Mouse (Mus musculus) heart, embryonic 11.5 days (tissue): ENCODE measurements around the gene Slc22a17. TPM values are rescaled to one million over a fixed set of nuclear protein-coding genes. Genes with fewer than 3 reads are reported as not detected.
A peak's percentile ranks its signal among the peaks of the same experiment; 100 is the strongest.

Experiments
- ATAC-seq: fragments of 200-750 bp; cut with Nextera tagmentation; replicated peaks from 2 replicates; pipeline ENCODE4 v1.8.0; 2017; ENCODE audit warnings: moderate library complexity; ENCODE audit not compliant: insufficient number of reproducible peaks, low FRiP score, low TSS enrichment
- H3K27ac ChIP-seq: fragments of 300-500 bp; sonication (generic); 2 replicates; pipeline ENCODE4 v1.5.1; 2014; ENCODE audit warnings: mild to moderate bottlenecking, low read depth, low read length
- H3K27me3 ChIP-seq: fragments of 300-500 bp; sonication (generic); 2 replicates; pipeline ENCODE4 v1.6.1; 2014; ENCODE audit warnings: mild to moderate bottlenecking, low read length, mixed read lengths; ENCODE audit not compliant: control insufficient read depth, insufficient read depth
- H3K36me3 ChIP-seq: fragments of 300-500 bp; sonication (generic); 2 replicates; pipeline ENCODE4 v1.6.1; 2014; ENCODE audit warnings: mild to moderate bottlenecking, low read length, moderate library complexity, mixed read lengths; ENCODE audit not compliant: control insufficient read depth, insufficient read depth
- H3K4me1 ChIP-seq: fragments of 300-500 bp; sonication (generic); 2 replicates; pipeline ENCODE4 v1.6.1; 2014; ENCODE audit warnings: low read length; ENCODE audit not compliant: control insufficient read depth, insufficient read depth
- H3K4me2 ChIP-seq: fragments of 300-500 bp; sonication (generic); 2 replicates; pipeline ENCODE4 v1.6.1; 2014; ENCODE audit warnings: mild to moderate bottlenecking, moderate library complexity
- H3K4me3 ChIP-seq: fragments of 300-500 bp; sonication (generic); 2 replicates; pipeline ENCODE4 v1.5.1; 2014; ENCODE audit warnings: low read depth, low read length
- H3K9ac ChIP-seq: fragments of 300-500 bp; sonication (generic); 2 replicates; pipeline ENCODE4 v1.6.1; 2014; ENCODE audit warnings: mild to moderate bottlenecking, low read depth, low read length, moderate library complexity
- H3K9me3 ChIP-seq: fragments of 300-500 bp; sonication (generic); replicated peaks from 2 replicates; pipeline ENCODE4 v1.6.1; 2016; ENCODE audit warnings: low read length; ENCODE audit not compliant: control insufficient read depth
- WGBS: fragments of 180-500 bp; shearing (Covaris S2); extraction: QIAGEN DNeasy Blood & Tissue Kit; methylation state at CpG from one replicate; pipeline ENCODE4 v1.1.7; 2014; ENCODE audit not compliant: insufficient replicate concordance; 5-methylcytosine and 5-hydroxymethylcytosine counted together
- polyA plus RNA-seq: library from polyadenylated mRNA; unstranded; fragments of >200 nt; fragmentation: Nextera tagmentation; extraction: Ambion mirVana; gene quantifications from 2 replicates; pipeline ENCODE4 v1.2.1, GENCODE M21; 2014

Slc22a17 gene
- polyA plus RNA-seq, 1 experiment from 2014 or later: 26.0 TPM

GRCm38 (mm10) chr14:54903641-54904040 lies 9.3 kb downstream of the Slc22a17 start:
- H3K4me3 ChIP-seq: no peak overlapping the region
- H3K4me2 ChIP-seq: no peak overlapping the region
- H3K9me3 ChIP-seq: no peaks in the 10 kb centered on the region
- H3K27me3 ChIP-seq: peaks cover 2% of the 10 kb centered on the region; the same call in 1 of the 2 replicates
- 89% methylated on average over 4 of the region's 4 CpGs for WGBS
- H3K9ac ChIP-seq: no peak overlapping the region
- peaks cover 3% of the 10 kb centered on the region; the same call in 1 of the 2 replicates for H3K4me1 ChIP-seq
- H3K27ac ChIP-seq: no peak overlapping the region
- no peak for ATAC-seq
- peaks cover 12% of the 10 kb centered on the region for H3K36me3 ChIP-seq

GRCm38 (mm10) chr14:54900383-54900782 lies 12.5 kb downstream of the Slc22a17 start:
- Histone ChIP-seq H3K9me3 (no peaks in the 10 kb centered on the region), H3K4me2 (no peak overlapping the region), H3K4me3 (no peak overlapping the region), H3K4me1 (peaks cover 22% of the 10 kb centered on the region), H3K36me3 (peaks cover 18% of the 10 kb centered on the region), H3K27ac (no peak overlapping the region), H3K9ac (no peak overlapping the region), H3K27me3 (no peaks in the 10 kb centered on the region)
- ATAC-seq: no peak; the same call in 1 of the 2 replicates
- 0% methylated on average over 3 of the region's 3 CpGs for WGBS

- 56% methylated on average over 2 of the region's 2 CpGs for WGBS
- no peak overlapping the region for H3K9ac ChIP-seq
- no peak overlapping the region for H3K4me3 ChIP-seq
- H3K4me1 ChIP-seq: peaks cover 26% of the 10 kb centered on the region
- peaks cover 18% of the 10 kb centered on the region for H3K36me3 ChIP-seq
- H3K9me3 ChIP-seq: no peaks in the 10 kb centered on the region
- no peaks in the 10 kb centered on the region for H3K27me3 ChIP-seq
- H3K4me2 ChIP-seq: no peak overlapping the region
- ATAC-seq: no peak
- no peak overlapping the region; the same call in 1 of the 2 replicates for H3K27ac ChIP-seq
Measured at GRCm38 (mm10) chr14:54897445-54897844, 15.5 kb downstream of the Slc22a17 start.

DNA sequence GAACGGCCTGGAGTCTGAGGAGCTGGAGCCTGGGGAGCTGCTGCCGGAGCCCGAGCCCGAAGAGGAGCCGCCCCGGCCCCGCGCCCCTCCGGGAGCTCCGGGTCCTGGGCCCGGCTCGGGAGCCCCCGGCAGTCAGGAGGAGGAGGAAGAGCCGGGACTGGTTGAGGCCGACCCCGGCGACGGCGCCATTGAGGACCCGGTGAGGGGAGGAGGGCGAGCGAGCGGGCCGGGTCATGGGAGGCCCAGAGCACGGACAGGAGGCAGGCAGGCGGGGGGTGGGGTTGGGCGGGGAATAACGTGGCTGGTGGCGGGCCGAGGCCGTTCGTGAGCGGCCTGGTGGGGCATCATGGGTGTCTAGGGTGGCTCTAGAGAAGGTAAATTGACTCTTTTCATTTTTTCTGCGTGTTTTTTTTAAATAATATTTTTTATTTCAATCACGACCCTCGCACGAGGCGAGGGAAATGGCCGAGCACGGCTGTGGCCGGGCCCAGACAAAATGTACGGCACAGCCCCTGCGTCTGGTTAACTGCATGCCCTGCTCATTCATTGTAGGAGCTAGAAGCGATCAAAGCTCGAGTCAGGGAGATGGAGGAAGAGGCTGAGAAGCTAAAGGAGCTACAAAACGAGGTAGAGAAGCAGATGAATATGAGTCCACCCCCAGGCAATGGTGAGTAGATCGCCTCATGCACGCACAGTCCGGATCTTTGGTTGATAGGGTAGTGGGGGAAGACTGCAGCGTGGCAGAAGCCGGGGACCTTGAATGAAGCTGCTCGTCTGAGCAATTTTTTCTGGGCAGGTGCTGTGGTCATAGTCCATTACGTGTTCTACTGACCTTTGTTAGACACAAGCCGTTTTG lies 18.4 kb downstream of the Slc22a17 start:
- H3K27me3 ChIP-seq: no peaks in the 10 kb centered on the region
- under 1% methylated on average over 53 of the region's 54 CpGs for WGBS
- H3K4me2 ChIP-seq: peak overlapping the region; percentile 79
- ATAC-seq: peak; percentile 78
- peak overlapping the region; percentile 96 for H3K4me3 ChIP-seq
- peaks cover 26% of the 10 kb centered on the region for H3K4me1 ChIP-seq
- H3K27ac ChIP-seq: peak overlapping the region; percentile 97
- peaks cover 18% of the 10 kb centered on the region for H3K36me3 ChIP-seq
- peak overlapping the region; percentile 100 for H3K9ac ChIP-seq
- no peaks in the 10 kb centered on the region for H3K9me3 ChIP-seq

- no peaks in the 10 kb centered on the region for H3K27me3 ChIP-seq
- H3K27ac ChIP-seq: peak overlapping the region; percentile 97
- H3K4me1 ChIP-seq: peaks cover 26% of the 10 kb centered on the region
- under 1% methylated on average over 38 of the region's 38 CpGs for WGBS
- H3K36me3 ChIP-seq: peaks cover 18% of the 10 kb centered on the region
- H3K4me2 ChIP-seq: peak overlapping the region; percentile 79
- peak overlapping the region; percentile 100 for H3K9ac ChIP-seq
- ATAC-seq: peak; percentile 98
- peak overlapping the region; percentile 96 for H3K4me3 ChIP-seq
- H3K9me3 ChIP-seq: no peaks in the 10 kb centered on the region
Measured at GRCm38 (mm10) chr14:54893651-54894181, 19.2 kb downstream of the Slc22a17 start.

DNA sequence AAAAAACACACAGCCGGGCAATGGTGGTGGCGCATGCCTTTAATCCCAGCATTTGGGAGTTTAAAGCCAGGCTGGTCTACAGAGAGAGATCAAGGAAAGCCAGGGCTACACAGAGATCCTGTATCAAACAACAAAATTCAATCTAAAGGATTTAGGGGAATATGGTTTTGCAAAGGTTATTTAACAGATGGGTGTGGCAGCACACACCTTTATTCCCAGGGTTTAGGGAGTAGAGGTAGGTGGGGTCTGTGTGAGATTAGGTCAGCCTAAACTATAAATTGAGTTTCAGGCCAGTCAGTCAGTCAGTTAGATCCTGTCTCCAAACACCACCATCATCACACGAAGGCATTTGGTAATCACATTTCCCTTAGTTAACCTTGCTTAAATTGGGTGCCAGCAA lies 20.7 kb downstream of the Slc22a17 start, which contains the start of gene Pabpn1:
Gene Pabpn1, plus strand, starts transcription at position 301 of the 400 bp plus-strand sequence.
- H3K9ac ChIP-seq: peak within 1 kb of the TSS; percentile 62
- H3K27ac ChIP-seq: peak within 1 kb of the TSS; percentile 83
- no peak for ATAC-seq

GRCm38 (mm10) chr14:54885309-54885708 lies 27.6 kb downstream of the Slc22a17 start:
- H3K27ac ChIP-seq: no peak overlapping the region
- H3K36me3 ChIP-seq: peaks cover 4% of the 10 kb centered on the region; the same call in 1 of the 2 replicates
- peaks cover 13% of the 10 kb centered on the region for H3K4me1 ChIP-seq
- no peak overlapping the region for H3K9ac ChIP-seq
- H3K4me2 ChIP-seq: no peak overlapping the region
- no peaks in the 10 kb centered on the region for H3K27me3 ChIP-seq
- ATAC-seq: no peak
- no peak overlapping the region for H3K4me3 ChIP-seq
- H3K9me3 ChIP-seq: no peaks in the 10 kb centered on the region
- 87% methylated on average over 11 of the region's 11 CpGs for WGBS

More for the DNA sequence above, 20.7 kb downstream of the Slc22a17 start, which contains the start of gene Pabpn1:
- Histone ChIP-seq H3K4me1 (peaks cover 21% of the 10 kb centered on the region), H3K4me2 (peak within 1 kb of the TSS; percentile 77), H3K27me3 (no peaks in the 10 kb centered on the region), H3K9me3 (no peaks in the 10 kb centered on the region), H3K36me3 (peaks cover 11% of the 10 kb centered on the region), H3K4me3 (peak within 1 kb of the TSS; percentile 96)
- WGBS: 97% methylated on average over 3 of the region's 3 CpGs

DNA sequence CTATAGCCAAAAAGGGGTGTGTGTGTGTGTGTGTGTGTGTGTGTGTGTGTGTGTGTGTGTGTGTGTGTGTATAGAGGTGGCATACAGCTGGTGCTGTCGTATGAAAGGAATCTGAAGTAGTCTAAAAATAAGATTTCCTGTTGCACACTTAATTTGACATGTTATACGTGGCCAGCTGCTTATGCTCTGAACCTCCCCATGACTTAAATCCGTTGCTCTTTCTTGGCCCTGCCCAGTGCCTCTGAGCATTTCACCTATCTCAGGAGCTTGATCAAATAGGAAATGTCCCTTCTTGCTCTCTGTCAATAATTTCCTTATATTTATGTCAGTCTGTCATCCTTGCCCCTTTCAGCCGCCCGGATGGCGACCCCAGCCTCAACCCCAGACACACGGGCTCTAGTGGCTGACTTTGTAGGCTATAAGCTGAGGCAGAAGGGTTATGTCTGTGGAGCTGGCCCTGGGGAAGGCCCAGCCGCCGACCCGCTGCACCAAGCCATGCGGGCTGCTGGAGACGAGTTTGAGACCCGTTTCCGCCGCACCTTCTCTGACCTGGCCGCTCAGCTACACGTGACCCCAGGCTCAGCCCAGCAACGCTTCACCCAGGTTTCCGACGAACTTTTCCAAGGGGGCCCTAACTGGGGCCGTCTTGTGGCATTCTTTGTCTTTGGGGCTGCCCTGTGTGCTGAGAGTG lies 28.8 kb downstream of the Slc22a17 start:
- no peaks in the 10 kb centered on the region for H3K27me3 ChIP-seq
- peak overlapping the region; percentile 56 for H3K4me3 ChIP-seq
- H3K4me1 ChIP-seq: peaks cover 13% of the 10 kb centered on the region
- H3K9ac ChIP-seq: peak overlapping the region; percentile 78
- ATAC-seq: no peak; the same call in 1 of the 2 replicates
- WGBS: 28% methylated on average over 21 of the region's 21 CpGs
- H3K36me3 ChIP-seq: peaks cover 4% of the 10 kb centered on the region; the same call in 1 of the 2 replicates
- peak overlapping the region; percentile 90; the same call in 1 of the 2 replicates for H3K27ac ChIP-seq
- no peaks in the 10 kb centered on the region for H3K9me3 ChIP-seq
- H3K4me2 ChIP-seq: peak overlapping the region; percentile 73
